Mouse (Mus musculus) brain, adult 2 months (tissue): Measurements from ENCODE around the gene Chd4.
A peak's percentile ranks its signal among the peaks of the same experiment; 100 is the strongest.

Experiments
- DNase-seq: peaks from one replicate; pipeline ENCODE4 v3.0.0; 2011; ENCODE audit warnings: low read depth, low spot score

Gene Chd4

DNA sequence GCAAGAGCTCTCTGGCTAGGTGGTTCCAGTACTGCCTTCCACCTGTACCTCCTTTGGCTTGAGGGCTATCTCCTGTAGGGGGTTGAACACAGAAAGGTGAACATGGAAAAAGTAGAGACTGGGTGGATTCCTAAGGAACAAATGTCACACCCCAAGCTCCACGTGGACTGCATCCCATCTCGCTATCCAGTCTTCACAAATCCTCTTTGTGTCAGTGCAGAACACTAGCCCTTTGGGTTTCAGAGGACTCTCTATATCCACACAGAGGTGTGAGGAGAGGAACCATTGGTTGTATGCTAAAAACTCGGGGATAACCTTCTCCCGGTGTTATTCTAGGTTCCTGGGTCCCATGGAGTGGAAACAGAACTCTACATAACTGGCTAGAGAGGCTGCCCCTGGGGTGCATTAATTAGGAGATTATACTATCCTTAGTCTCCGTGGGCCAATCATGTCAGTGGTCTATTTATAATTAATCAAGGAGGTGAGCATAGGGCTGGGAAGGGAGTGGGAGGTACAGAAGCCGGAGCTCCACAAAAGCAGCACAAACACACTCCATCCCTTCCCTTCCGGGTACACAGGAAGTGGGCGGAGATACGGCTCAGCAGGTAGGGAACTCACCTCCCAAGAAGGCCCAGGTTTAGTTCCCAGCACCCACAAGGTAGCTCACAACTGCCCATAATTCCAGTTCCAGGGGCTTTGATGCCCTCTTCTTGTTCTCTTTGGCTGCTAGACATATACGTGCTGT, 5.3 kb upstream of the Chd4 start:
- DNase-seq: peak; percentile 25

GRCm38 (mm10) chr6:125092372-125092771, 3.4 kb upstream of the Chd4 start:
- no peak for DNase-seq

DNA sequence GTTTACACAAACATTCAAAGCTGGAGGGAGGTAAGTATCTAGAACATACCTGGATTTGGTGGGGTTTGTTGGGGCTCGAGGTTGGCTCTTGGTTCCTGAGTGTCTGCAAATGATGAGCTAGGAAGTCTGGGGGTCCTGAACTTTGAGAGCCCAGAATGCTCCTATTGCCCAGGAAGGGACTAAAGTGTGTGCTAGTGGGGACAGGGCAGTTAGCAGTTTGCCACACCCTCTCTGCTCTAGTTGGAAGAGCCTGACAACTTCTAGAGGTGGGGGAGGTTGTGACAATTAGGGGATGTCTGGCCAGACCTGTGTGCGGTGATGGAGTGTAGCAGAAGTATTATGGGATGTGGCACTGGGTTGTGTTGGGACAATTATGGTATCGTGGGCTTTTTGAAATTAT, 938 bp upstream of the Chd4 start:
- DNase-seq: no peak

DNA sequence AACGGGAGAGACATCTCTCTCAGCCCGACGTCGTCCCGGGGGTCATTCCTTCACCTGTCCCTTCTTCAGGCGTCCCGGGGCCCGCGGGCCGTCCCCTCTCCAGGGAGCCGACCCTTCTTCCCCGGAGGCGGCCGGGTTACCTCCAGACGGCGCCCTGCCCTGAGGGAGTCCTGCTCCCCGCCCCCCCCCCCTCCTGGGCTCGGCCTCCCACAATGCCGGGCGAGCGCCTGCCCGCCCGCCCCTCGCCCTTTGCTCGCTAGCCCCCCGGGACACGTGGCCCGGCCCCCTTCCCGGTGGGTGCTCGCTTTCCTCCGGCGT, 457 bp downstream of the Chd4 start:
- DNase-seq: no peak

- peak; percentile 59 for DNase-seq
These were observed 990 bp downstream of the Chd4 start for GRCm38 (mm10) chr6:125096597-125097345.

DNA sequence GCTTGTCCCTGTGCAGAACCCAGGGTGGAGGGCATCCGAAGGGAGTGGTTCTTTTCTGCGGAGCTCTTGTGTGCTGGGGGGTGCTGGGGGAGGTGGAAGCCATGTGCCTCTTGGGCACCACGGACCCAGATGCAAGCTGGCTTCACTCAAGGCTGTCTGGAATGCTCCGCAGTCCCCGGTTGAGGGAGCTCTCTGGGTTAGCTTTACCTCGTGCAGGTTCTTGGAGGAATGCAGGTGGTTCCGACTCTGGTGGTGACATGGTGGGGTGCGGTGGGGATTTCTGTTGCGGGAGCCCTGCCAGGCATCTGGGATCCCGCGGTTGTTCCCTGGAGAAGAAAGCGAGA, 1.5 kb downstream of the Chd4 start:
- peak; percentile 71 for DNase-seq

DNA sequence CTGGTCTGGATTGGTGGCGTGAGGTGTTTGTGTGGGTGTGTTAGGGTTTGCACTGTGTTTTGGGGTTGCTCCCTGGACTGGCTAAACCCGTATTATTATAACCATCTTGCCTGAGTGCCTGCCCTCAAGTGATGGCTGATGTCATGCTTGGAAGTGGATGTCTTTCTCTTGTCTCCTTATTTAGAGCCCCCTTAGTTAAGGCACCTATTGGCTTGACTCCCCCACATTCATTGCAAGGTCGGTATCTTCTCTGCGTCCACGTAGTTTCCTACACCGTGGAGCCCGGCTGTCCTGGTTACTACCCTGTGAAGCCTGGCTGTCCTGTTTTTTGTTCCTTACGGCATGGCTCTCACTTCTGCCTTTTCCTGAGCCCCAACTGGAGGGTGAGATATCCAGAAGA, 2.2 kb downstream of the Chd4 start:
- DNase-seq: no peak

GRCm38 (mm10) chr6:125098513-125098912, 2.7 kb downstream of the Chd4 start:
- DNase-seq: peak; percentile 43

DNA sequence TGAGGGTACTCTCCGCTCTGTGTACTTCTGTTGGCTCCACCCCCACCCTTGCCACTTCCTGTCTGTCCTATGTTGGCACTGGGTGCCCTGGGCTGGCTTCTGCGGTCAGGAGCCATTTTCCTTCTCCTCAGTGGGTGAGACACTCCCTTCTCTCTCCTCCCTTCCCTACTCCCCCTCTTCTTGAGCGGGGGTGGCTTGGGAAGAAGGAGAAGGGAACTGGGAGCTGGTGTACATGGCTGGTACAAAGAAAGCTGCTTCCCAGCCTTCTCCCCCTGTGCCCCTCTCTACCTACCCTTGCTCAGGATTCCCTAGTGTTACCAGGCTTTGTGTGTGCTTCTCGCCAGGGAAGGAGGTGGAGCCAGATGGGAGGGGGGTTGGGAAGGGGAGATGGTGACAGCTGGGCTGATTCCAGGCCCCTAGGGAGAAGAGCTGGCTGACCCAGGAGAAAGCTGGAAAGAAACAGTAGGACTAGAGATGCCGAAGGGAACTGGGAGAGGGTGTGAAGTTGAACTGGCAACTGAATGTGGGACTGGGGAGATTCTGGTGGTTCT, 3.7 kb downstream of the Chd4 start:
- DNase-seq: peak; percentile 63

DNA sequence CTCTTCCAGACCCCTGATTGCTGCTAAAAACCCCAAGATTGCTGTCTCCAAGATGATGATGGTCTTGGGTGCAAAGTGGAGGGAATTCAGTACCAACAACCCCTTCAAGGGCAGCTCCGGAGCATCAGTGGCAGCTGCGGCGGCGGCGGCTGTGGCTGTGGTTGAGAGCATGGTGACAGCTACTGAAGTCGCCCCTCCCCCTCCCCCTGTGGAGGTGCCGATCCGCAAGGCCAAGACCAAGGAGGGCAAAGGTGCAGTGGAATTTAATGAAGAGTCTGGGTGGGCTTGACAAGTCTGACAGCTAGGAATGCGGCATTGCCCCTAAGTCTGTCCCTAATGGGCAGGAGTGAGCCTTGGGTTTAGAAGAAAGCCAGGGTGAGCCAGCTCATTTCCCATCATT, 5.7 kb downstream of the Chd4 start:
- no peak for DNase-seq

DNA sequence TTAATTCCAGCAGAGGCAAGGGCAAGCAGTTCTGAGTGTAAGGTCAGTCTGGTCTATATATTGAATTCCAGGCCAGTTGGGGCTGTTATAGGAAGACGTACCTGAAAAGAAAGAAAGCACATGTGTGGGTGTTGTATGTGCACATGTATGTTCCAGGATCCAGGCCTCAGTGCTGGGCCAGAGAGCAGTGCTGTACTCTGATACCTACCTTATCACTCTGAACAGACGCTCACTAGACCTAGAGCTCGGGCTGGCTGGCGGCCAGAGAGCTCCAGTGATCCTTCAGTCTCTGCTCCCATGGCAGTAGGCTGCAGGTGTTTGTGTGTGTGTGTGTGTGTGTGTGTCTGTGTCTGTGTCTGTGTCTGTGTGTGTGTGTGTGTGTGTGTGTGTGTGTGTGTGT, 8.4 kb downstream of the Chd4 start:
- DNase-seq: no peak

DNA sequence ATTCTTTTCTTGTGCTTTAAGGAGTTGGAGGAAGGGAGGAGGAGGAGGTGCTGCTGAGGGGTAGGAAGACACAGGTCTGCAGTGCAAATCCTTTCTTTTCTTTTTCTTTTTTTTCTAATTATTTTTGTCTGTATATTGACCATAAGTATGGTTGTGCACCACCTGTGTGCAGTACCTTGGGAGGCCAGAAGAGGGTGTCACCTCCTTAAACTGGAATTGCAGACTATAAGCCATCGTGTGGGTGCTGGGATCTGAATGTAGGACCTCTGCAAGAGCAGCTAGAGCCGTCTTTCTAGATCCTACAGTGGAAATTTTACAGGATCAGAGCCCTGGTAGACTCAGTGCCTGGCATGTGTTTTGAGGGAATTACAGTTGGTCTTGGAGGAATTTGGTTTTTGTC, 11.9 kb downstream of the Chd4 start:
- DNase-seq: no peak

DNA sequence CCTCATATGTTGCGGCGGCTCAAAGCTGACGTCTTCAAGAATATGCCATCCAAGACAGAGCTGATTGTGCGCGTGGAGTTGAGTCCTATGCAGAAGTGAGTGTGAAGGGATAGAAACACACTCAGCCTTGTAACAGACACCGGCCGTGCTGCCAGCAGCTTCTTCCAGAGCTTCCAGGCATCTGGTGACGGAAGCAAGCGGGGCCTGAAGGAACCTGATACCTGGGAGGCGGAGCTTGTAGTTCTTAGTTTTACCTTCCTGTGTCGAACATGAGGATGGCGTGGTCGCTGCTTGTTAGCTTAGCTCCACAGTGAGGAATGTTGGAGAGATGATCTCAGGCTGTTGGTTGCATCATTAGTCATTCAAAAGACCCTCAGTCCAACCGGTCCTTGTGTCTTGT, 13.6 kb downstream of the Chd4 start:
- no peak for DNase-seq

DNA sequence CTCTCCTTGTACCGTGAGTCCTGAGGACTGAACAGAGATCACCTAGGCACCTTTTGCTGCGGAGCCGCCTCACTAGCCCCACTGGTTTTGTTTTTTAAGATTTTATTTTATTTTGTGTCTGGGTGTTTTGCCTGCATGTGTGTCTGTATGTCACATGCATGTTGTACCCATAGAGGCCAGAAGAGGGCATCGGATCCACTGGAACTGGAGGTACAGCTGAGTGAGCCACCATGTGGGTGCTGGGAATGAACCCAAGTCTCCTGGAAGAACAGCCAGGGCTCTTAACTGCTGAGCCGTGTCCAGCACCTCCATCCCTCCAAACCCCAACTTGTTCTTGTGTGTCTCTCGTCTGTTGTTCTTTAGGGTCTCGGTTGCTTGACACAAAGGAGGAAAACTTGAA, 15.1 kb downstream of the Chd4 start:
- DNase-seq: peak; percentile 74

- DNase-seq: no peak
These were observed 16.8 kb downstream of the Chd4 start for GRCm38 (mm10) chr6:125112553-125112952.

GRCm38 (mm10) chr6:125119387-125119786, 23.6 kb downstream of the Chd4 start:
- DNase-seq: no peak

- DNase-seq: no peak
These were observed 32.9 kb downstream of the Chd4 start for GRCm38 (mm10) chr6:125128724-125129123.

DNA sequence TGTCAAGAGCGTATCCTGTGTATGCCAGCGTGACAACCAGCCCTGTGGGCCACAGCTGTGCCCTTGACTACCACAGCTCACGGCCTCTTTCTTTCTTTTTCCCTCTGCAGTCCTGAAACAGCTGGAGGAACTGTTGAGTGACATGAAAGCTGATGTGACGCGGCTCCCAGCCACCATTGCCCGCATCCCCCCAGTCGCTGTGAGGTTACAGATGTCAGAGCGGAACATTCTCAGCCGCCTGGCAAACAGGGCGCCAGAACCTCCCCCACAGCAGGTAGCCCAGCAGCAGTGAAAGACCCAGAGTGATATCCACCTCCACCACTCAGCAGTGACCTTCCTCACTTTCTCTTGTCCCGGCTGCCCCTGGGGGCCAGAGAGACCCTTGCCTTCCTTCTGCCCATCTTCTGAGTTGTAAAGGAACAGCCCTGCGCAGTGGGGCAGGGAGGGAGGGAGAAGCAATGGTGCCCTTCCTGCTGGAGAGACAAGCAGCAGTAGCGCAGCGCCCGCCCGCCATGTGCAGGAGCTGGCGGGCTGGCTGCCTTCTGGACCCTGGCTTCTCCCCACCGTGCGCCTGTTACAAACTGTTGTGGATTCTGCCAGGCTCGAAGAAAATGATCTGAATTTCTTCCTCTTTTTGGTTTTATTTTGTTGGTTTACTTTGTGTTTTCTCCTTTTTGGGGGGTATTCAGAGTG, 34.1 kb downstream of the Chd4 start:
- no peak for DNase-seq

DNA sequence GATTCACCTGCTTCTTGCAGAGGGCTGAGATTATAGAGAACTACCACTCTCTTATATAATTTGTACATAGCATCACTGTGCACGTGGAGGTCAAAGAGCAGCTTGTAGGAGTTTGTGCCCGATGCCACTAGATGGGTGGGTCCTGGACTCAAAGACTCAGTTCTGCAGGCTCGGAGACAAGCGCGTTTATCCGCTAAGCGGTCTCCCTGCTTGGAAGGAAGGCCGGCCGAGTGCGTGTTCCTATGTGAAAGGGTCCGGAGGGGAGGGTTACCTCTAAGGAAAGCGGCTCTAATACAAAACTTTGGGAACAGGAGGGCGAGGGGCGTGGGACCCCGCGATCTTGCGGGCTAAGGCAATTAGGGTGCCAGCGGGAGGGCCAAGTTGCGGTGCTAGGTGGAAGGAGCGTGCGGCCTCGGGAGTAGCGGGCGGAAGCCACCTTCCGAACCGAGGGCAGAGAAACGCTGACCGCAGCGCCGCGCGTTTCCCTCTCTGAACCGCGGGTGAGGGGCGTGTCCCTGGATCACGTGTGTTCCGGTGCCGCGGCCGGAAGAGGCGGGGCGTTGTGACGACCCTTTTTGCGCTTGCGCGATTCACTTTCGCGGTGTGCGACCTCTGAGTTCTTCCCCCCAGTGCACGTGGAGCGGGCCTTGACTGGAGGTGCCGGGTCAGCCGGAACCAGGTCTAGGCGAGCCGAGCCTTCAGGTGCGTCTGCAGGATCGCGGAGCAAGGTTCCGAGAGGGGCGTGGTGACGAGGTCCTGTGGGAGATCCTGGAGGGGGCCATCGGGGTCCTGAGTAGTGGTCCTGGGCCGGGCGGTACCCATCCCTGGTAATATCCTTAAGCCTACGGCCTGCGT, 35.7 kb downstream of the Chd4 start, which contains the start of gene Nop2:
TSS of gene Nop2 (plus strand) at position 608 of the 855 bp plus-strand sequence.
- peak; percentile 96 for DNase-seq

DNA sequence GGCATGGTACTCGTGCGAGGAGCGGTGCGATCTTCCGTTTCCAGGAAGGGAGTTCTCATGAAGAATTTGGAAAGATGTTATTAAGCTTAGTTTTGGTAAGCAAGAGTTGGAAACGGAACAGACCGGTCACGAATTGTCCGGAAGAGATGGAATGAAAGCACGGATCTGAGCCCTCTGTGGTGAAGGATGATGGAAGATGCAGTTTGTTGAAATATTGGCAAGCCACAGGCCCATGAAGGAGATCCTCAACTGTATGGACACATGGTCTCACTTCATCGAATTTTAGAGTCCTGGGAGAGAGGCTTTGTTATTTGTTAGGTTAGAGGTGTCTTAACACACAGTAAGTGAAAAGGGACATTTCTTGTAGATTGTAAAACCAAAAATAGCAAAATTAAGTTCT, 36.7 kb downstream of the Chd4 start:
- DNase-seq: no peak

GRCm38 (mm10) chr6:125137002-125137671, 41.4 kb downstream of the Chd4 start:
- peak; percentile 66 for DNase-seq
